Mouse (Mus musculus): ENCODE measurements around the gene Polr1d. TPM values are rescaled to one million over a fixed set of nuclear protein-coding genes. Genes with fewer than 3 reads are reported as not detected.

The Polr1d gene
- polyA plus RNA-seq, 1 experiment from 2014 or later: 135 TPM

GRCm38 (mm10) chr5:147053071-147053470 is 23.8 kb upstream of the Polr1d start:
- no peaks in the 10 kb centered on the region for H3K4me1 ChIP-seq (ENCODE audit: control insufficient read depth, insufficient read depth, low read length)
- H3K27ac ChIP-seq (ENCODE audit: low read depth, low read length): no peak overlapping the region
- ATAC-seq (no peak), DNase-seq (ENCODE audit: low spot score) (no peak)
- H3K27me3 ChIP-seq (replicated peaks; ENCODE audit: control insufficient read depth, insufficient read depth, low read length): no peaks in the 10 kb centered on the region
- no peak overlapping the region for H3K9ac ChIP-seq (ENCODE audit: low read length)
- H3K9me3 ChIP-seq (replicated peaks; ENCODE audit: control insufficient read depth, low read length): no peaks in the 10 kb centered on the region
- H3K4me2 ChIP-seq (ENCODE audit: low read length): no peak overlapping the region
- WGBS: 79% methylated on average over 6 of the region's 6 CpGs
- no peaks in the 10 kb centered on the region for H3K36me3 ChIP-seq (ENCODE audit: control insufficient read depth, insufficient read depth, low read length)
- no peak overlapping the region for H3K4me3 ChIP-seq (ENCODE audit: low read depth, low read length)

GRCm38 (mm10) chr5:147053481-147053880 is 23.4 kb upstream of the Polr1d start:
- no peaks in the 10 kb centered on the region for H3K4me1 ChIP-seq (ENCODE audit: control insufficient read depth, insufficient read depth, low read length)
- H3K9me3 ChIP-seq (replicated peaks; ENCODE audit: control insufficient read depth, low read length): no peaks in the 10 kb centered on the region
- H3K4me2 ChIP-seq (ENCODE audit: low read length): no peak overlapping the region
- no peak for DNase-seq (ENCODE audit: low spot score)
- H3K27ac ChIP-seq (ENCODE audit: low read depth, low read length): no peak overlapping the region
- H3K9ac ChIP-seq (ENCODE audit: low read length): no peak overlapping the region
- no peak overlapping the region for H3K4me3 ChIP-seq (ENCODE audit: low read depth, low read length)
- no peaks in the 10 kb centered on the region for H3K36me3 ChIP-seq (ENCODE audit: control insufficient read depth, insufficient read depth, low read length)
- no peaks in the 10 kb centered on the region for H3K27me3 ChIP-seq (replicated peaks; ENCODE audit: control insufficient read depth, insufficient read depth, low read length)
- 88% methylated on average over 3 of the region's 3 CpGs for WGBS
- ATAC-seq: no peak

- DNase-seq (ENCODE audit: low spot score): no peak
- Histone ChIP-seq H3K27me3 (replicated peaks; ENCODE audit: control insufficient read depth, insufficient read depth, low read length) (no peaks in the 10 kb centered on the region), H3K4me3 (ENCODE audit: low read depth, low read length) (no peak overlapping the region), H3K27ac (ENCODE audit: low read depth, low read length) (no peak overlapping the region), H3K4me2 (ENCODE audit: low read length) (no peak overlapping the region), H3K9ac (ENCODE audit: low read length) (no peak overlapping the region), H3K4me1 (ENCODE audit: control insufficient read depth, insufficient read depth, low read length) (no peaks in the 10 kb centered on the region), H3K36me3 (ENCODE audit: control insufficient read depth, insufficient read depth, low read length) (no peaks in the 10 kb centered on the region), H3K9me3 (replicated peaks; ENCODE audit: control insufficient read depth, low read length) (no peaks in the 10 kb centered on the region)
- WGBS: 88% methylated on average over 6 of the region's 6 CpGs
- ATAC-seq: no peak
Observed at GRCm38 (mm10) chr5:147054328-147054727, 22.5 kb upstream of the Polr1d start.

GRCm38 (mm10) chr5:147054747-147055270 is 22.0 kb upstream of the Polr1d start:
- no peaks in the 10 kb centered on the region for H3K36me3 ChIP-seq (ENCODE audit: control insufficient read depth, insufficient read depth, low read length)
- H3K4me2 ChIP-seq (ENCODE audit: low read length): no peak overlapping the region
- H3K4me1 ChIP-seq (ENCODE audit: control insufficient read depth, insufficient read depth, low read length): no peaks in the 10 kb centered on the region
- no peak overlapping the region for H3K27ac ChIP-seq (ENCODE audit: low read depth, low read length)
- H3K9ac ChIP-seq (ENCODE audit: low read length): no peak overlapping the region
- ATAC-seq (no peak), DNase-seq (ENCODE audit: low spot score) (peak; percentile 37)
- no peaks in the 10 kb centered on the region for H3K9me3 ChIP-seq (replicated peaks; ENCODE audit: control insufficient read depth, low read length)
- H3K27me3 ChIP-seq (replicated peaks; ENCODE audit: control insufficient read depth, insufficient read depth, low read length): no peaks in the 10 kb centered on the region
- 82% methylated on average over 2 of the region's 2 CpGs for WGBS
- H3K4me3 ChIP-seq (ENCODE audit: low read depth, low read length): no peak overlapping the region

GRCm38 (mm10) chr5:147055572-147056245 is 21.1 kb upstream of the Polr1d start:
- Histone ChIP-seq H3K4me3 (ENCODE audit: low read depth, low read length) (no peak overlapping the region), H3K36me3 (ENCODE audit: control insufficient read depth, insufficient read depth, low read length) (no peaks in the 10 kb centered on the region), H3K27ac (ENCODE audit: low read depth, low read length) (no peak overlapping the region), H3K9ac (ENCODE audit: low read length) (no peak overlapping the region), H3K4me2 (ENCODE audit: low read length) (no peak overlapping the region), H3K27me3 (replicated peaks; ENCODE audit: control insufficient read depth, insufficient read depth, low read length) (no peaks in the 10 kb centered on the region), H3K9me3 (replicated peaks; ENCODE audit: control insufficient read depth, low read length) (no peaks in the 10 kb centered on the region), H3K4me1 (ENCODE audit: control insufficient read depth, insufficient read depth, low read length) (no peaks in the 10 kb centered on the region)
- no peak for DNase-seq (ENCODE audit: low spot score)
- ATAC-seq: no peak
- 89% methylated on average over 6 of the region's 6 CpGs for WGBS

- Histone ChIP-seq H3K4me1 (ENCODE audit: control insufficient read depth, insufficient read depth, low read length) (no peaks in the 10 kb centered on the region), H3K9ac (ENCODE audit: low read length) (no peak overlapping the region), H3K9me3 (replicated peaks; ENCODE audit: control insufficient read depth, low read length) (no peaks in the 10 kb centered on the region), H3K4me2 (ENCODE audit: low read length) (no peak overlapping the region), H3K27ac (ENCODE audit: low read depth, low read length) (no peak overlapping the region), H3K27me3 (replicated peaks; ENCODE audit: control insufficient read depth, insufficient read depth, low read length) (no peaks in the 10 kb centered on the region), H3K4me3 (ENCODE audit: low read depth, low read length) (no peak overlapping the region), H3K36me3 (ENCODE audit: control insufficient read depth, insufficient read depth, low read length) (no peaks in the 10 kb centered on the region)
- WGBS: 77% methylated on average over 10 of the region's 10 CpGs
- ATAC-seq (no peak), DNase-seq (ENCODE audit: low spot score) (no peak)
Observed at GRCm38 (mm10) chr5:147056712-147057290, 20.0 kb upstream of the Polr1d start.

- Histone ChIP-seq H3K9ac (ENCODE audit: low read length) (no peak overlapping the region), H3K4me3 (ENCODE audit: low read depth, low read length) (no peak overlapping the region), H3K9me3 (replicated peaks; ENCODE audit: control insufficient read depth, low read length) (no peaks in the 10 kb centered on the region), H3K4me1 (ENCODE audit: control insufficient read depth, insufficient read depth, low read length) (no peaks in the 10 kb centered on the region), H3K27ac (ENCODE audit: low read depth, low read length) (no peak overlapping the region), H3K27me3 (replicated peaks; ENCODE audit: control insufficient read depth, insufficient read depth, low read length) (no peaks in the 10 kb centered on the region), H3K4me2 (ENCODE audit: low read length) (no peak overlapping the region), H3K36me3 (ENCODE audit: control insufficient read depth, insufficient read depth, low read length) (no peaks in the 10 kb centered on the region)
- no peak for DNase-seq (ENCODE audit: low spot score)
- no peak for ATAC-seq
- 90% methylated on average over 9 of the region's 9 CpGs for WGBS
Observed at GRCm38 (mm10) chr5:147057626-147058414, 19.0 kb upstream of the Polr1d start.

- H3K4me2 ChIP-seq (ENCODE audit: low read length): no peak overlapping the region
- H3K27me3 ChIP-seq (replicated peaks; ENCODE audit: control insufficient read depth, insufficient read depth, low read length): no peaks in the 10 kb centered on the region
- WGBS: 89% methylated on average over 5 of the region's 5 CpGs
- H3K4me3 ChIP-seq (ENCODE audit: low read depth, low read length): no peak overlapping the region
- H3K4me1 ChIP-seq (ENCODE audit: control insufficient read depth, insufficient read depth, low read length): no peaks in the 10 kb centered on the region
- H3K9ac ChIP-seq (ENCODE audit: low read length): no peak overlapping the region
- H3K36me3 ChIP-seq (ENCODE audit: control insufficient read depth, insufficient read depth, low read length): no peaks in the 10 kb centered on the region
- no peaks in the 10 kb centered on the region for H3K9me3 ChIP-seq (replicated peaks; ENCODE audit: control insufficient read depth, low read length)
- DNase-seq (ENCODE audit: low spot score): no peak
- no peak for ATAC-seq
- no peak overlapping the region for H3K27ac ChIP-seq (ENCODE audit: low read depth, low read length)
Observed at GRCm38 (mm10) chr5:147058661-147059060, 18.2 kb upstream of the Polr1d start.

GRCm38 (mm10) chr5:147059319-147059718 is 17.5 kb upstream of the Polr1d start:
- no peak for DNase-seq (ENCODE audit: low spot score)
- 85% methylated on average over 9 of the region's 9 CpGs for WGBS
- Histone ChIP-seq H3K9me3 (replicated peaks; ENCODE audit: control insufficient read depth, low read length) (no peaks in the 10 kb centered on the region), H3K4me1 (ENCODE audit: control insufficient read depth, insufficient read depth, low read length) (no peaks in the 10 kb centered on the region), H3K27me3 (replicated peaks; ENCODE audit: control insufficient read depth, insufficient read depth, low read length) (no peaks in the 10 kb centered on the region), H3K4me3 (ENCODE audit: low read depth, low read length) (no peak overlapping the region), H3K4me2 (ENCODE audit: low read length) (no peak overlapping the region), H3K36me3 (ENCODE audit: control insufficient read depth, insufficient read depth, low read length) (no peaks in the 10 kb centered on the region), H3K9ac (ENCODE audit: low read length) (no peak overlapping the region), H3K27ac (ENCODE audit: low read depth, low read length) (no peak overlapping the region)
- no peak for ATAC-seq
